Comparison of ENCODE assay signal across 12 mouse cellular contexts in genomic region chr13:109957953-109958352, GRCm38 (mm10).
"Had no signal": no experiment of that assay in that cellular context is flagged by ENCODE, and none has a peak within 500 bp of the region (broad histone marks: within the 10 kb centered on the region; RNA-seq: fewer than 3 reads in every experiment).

No protein-coding gene starts in this region.

- ATAC-seq: midbrain, embryonic 15.5 days had no signal

- H3K27ac ChIP-seq: liver, embryonic 15.5 days; midbrain, embryonic 10.5 days; midbrain, embryonic 15.5 days; neural tube, embryonic 13.5 days had no signal

- DNase-seq: kidney, adult 11 months; kidney, adult 9 months; kidney, postnatal 14 days; lung, adult 2 months; lung, postnatal 14 days; thymus, adult 18-20 months; thymus, postnatal 14 days had no signal

- H3K9me3 ChIP-seq: liver, embryonic 15.5 days; midbrain, embryonic 10.5 days; midbrain, embryonic 15.5 days; neural tube, embryonic 13.5 days had no signal

- H3K9ac ChIP-seq: liver, embryonic 15.5 days; midbrain, embryonic 15.5 days; neural tube, embryonic 13.5 days had no signal

- H3K4me3 ChIP-seq: liver, embryonic 15.5 days; midbrain, embryonic 10.5 days; midbrain, embryonic 15.5 days; neural tube, embryonic 13.5 days had no signal

- H3K27me3 ChIP-seq: liver, embryonic 15.5 days; midbrain, embryonic 15.5 days; neural tube, embryonic 13.5 days had no signal

- H3K4me1 ChIP-seq: liver, embryonic 15.5 days; midbrain, embryonic 10.5 days; midbrain, embryonic 15.5 days; neural tube, embryonic 13.5 days had no signal

- H3K4me2 ChIP-seq: liver, embryonic 11.5 days; liver, embryonic 15.5 days; midbrain, embryonic 15.5 days; neural tube, embryonic 13.5 days had no signal
